Mouse (Mus musculus) heart, postnatal 0 days (tissue): ENCODE results near the gene Gstm2.

Experiments used
- CTCF ChIP-seq: IDR thresholded peaks from 2 replicates; pipeline ENCODE4 v1.5.1; 2016; ENCODE audit warnings: antibody characterized with exemption, control low read depth, low read depth
- EP300 ChIP-seq: IDR thresholded peaks from 2 replicates; pipeline ENCODE4 v1.6.1; 2016; ENCODE audit warnings: antibody characterized with exemption, low read depth

GRCm38 (mm10) chr3:108011558-108011957, 25.3 kb upstream of the Gstm2 start:
- TF ChIP-seq CTCF (no peak), EP300 (no peak)
